Mouse (Mus musculus) brain, embryonic 18.5 days (tissue): ENCODE results near the gene Snx29.
"Not testable (repeated sequence)": the region's sequence is repeated elsewhere in the genome, so short reads cannot be mapped to it uniquely, and the experiment has no call there.

Experiments used
- DNase-seq: peaks from one replicate; pipeline ENCODE4 v3.0.0-alpha.2; 2012; ENCODE audit warnings: low read depth, low spot score

Snx29 gene

DNA sequence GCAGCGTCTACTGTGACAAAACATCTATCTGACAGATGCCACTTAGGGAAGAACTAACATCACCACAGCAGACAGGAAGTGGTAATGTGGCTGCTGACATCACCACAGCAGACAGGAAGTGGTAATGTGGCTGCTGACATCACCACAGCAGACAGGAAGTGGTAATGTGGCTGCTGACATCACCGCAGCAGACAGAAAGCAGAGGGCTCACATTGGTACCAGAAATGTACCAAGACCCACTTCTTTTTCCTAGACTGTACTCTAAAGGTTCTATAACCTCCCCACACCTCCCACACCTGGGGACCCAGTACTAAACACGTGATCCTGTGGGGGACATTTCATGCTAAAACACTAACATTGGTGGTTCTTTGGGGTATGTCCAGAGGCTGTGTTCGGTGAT, 126.0 kb downstream of the Snx29 start:
- not testable (repeated sequence) for DNase-seq

- DNase-seq: no peak
These were observed 126.6 kb downstream of the Snx29 start for GRCm38 (mm10) chr16:11449344-11449743.

- no peak for DNase-seq
These were observed 127.9 kb downstream of the Snx29 start for GRCm38 (mm10) chr16:11450626-11451025.

DNA sequence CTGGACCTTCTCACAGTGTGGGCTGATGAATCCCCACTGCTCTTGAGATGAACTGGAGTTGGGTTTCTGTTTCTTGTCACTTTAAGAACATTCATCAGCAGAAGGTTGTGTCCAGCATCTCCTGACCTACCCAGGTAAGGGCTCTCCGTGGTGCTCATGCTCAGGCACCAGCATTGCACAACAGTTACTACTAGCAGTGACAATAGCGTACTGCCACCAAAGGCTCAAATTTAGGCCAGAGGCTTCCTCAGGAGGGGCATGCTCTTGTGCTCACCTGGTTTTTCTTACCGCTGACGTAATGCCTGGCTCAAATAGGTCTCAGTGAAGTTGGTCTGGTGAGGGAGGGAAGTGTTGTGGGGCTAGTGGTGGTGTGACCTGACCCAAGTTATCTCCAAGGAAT, 132.2 kb downstream of the Snx29 start:
- no peak for DNase-seq

DNA sequence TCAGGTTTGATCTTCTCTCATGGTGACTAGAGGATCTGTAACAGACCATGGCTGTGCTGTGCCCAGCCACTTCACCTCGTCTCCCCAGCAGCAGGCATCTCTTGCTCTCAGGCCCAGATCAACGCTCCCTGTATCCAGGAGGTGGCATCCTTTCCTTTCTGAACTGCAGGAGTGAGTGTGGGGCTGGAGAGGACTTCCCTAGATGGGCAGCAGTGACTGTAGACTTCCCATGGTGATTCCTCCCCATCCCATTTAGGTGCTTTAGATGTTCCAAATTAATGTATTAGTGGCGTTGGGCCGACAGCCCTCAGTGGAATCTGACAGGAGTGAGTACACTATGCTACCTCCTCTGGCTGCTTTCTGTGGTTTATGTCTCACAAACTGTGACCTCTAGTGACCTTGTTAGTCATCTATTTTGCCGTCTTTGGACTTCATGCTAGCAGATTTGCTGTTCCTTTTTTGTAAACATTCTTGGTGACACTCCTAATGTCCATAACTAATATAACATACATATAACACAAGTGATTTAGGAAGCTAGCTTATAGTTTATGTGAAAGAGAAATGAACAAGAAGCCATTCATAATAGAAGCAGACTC, 132.9 kb downstream of the Snx29 start:
- DNase-seq: no peak

- DNase-seq: no peak
These were observed 133.5 kb downstream of the Snx29 start for GRCm38 (mm10) chr16:11456141-11456645.

DNA sequence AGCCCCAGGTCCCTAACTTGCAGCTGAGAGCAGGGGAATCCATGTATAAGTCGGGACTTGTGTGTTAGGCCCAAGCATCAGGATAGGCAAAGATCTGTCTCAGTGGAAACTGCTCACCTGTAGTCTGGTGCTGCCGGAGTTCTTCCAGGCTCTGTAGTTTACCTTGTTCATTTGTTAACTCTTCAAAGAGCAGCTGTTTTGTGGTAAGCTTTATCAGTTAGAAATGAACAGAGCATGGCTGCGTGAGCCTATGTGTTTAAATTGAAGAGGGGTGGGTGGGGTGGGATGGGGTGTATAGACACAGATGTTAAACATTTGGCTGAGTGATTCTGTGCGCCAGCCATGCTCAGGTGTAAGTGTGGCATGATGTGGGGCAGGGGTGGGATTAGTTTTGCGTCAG, 134.4 kb downstream of the Snx29 start:
- DNase-seq: no peak

DNA sequence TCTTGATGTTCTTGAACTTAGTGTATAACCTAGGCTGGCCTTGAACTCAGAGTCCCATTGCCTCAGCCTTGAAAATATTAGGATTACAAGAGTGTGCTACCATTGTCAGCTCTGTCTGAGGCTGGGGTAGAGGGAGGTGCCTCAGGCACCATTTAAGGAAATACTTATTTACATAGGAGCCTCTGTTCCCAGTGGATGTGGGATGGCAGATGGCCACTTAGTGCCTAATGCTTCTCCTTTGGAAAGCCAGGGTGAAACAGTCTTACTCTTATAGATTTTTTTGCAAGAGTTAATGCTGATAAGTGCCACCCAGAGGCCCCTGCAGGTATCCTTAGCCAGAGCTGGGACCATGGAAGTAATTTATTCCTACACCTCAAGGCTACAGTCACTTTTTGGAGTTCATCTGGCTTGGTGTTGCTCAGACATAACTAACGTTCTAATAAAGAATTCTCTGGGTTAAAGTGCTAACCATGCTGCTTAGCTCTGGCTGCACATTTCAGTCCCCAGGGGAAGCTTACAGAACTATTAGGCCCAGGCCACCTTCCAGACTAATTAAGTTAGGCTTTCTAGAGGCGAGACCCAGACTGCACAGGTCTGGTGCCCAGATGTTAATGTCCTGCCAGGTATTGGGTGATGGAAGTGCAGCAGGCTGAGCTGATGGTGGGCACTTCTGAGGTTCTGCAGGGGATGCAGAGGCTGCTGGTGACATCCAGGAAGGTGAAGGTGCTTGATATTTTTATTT, 135.1 kb downstream of the Snx29 start:
- DNase-seq: no peak

- DNase-seq: no peak
These were observed 137.5 kb downstream of the Snx29 start for GRCm38 (mm10) chr16:11460210-11460609.

- no peak for DNase-seq
These were observed 138.9 kb downstream of the Snx29 start for GRCm38 (mm10) chr16:11461612-11462011.

- no peak for DNase-seq
These were observed 145.9 kb downstream of the Snx29 start for GRCm38 (mm10) chr16:11468533-11469179.

DNA sequence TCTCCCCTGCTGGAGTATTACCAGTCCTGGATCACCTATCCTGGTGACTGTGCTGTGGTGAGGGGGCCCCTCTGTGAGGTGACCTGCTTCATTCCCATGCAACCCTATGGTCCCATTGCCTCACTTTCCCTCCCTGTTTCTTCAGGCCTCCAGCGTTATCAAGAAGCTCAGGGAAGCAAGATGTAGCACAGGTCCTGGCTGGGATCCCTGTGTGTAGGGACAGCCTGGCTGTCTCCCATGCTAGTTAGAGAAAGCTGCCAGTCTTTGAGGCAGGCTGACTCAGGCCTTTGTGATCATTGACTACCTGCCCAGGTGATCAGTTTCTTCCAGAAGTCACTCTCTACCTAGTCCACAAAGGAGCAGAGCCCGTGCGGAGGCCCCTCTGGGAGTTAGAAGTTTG, 146.8 kb downstream of the Snx29 start:
- no peak for DNase-seq

DNA sequence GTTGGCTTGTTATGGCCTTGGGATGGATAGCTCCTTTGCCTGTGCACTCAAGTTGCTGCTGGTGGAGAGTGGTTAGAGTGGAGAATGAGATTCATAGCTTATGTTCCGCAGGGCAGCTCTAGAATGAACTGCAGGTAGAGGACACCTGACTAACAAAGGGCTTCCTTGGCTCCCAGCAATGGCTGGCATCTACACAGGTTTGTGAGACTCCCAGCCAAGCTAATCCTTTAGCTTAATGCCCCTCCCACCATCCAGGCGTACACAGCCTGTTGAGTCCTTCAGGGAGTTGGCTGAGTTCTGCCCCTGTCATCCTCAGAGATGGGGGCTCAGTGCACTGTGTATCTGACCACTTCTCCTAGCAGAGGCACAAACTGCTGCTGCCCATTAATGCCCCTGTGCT, 148.5 kb downstream of the Snx29 start:
- DNase-seq: no peak

DNA sequence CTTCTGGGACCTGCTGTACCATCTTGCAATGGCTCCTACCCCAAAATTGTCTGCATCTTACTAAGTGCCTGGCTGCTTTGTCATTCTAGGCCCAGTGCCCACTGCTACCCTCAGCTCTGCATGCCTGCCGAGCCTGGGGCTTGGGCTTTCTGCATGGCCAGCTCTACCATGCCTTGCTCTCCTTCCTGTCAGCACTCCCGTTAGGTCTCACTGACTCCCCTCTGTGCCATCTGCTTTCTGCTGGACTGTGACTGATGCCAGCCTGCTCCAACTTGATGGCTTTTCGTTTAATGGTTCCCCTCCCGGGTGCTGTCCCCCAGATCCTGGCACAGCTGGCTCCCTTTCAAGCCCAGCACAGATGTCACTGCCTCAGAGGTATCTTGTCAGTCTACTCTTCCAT, 150.1 kb downstream of the Snx29 start:
- no peak for DNase-seq

DNA sequence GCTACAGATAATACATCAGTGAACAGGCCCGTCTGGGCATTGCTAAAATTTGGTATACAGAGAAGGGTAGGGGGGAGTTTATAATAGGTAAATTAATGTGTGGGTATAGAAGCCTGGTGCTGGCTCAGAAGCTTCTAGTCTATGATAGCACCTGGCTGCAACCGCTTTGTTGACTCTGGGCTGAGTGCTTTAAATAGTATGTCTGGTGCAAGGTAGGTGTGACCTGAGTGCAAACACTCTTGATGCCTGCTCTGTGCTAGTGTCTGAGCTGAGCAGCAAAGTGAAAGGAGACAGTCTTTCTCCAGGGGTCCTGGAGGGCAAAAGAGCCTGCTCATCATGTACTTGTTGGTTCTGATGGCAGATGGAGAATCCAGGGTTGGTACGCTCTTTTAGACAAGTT, 150.8 kb downstream of the Snx29 start:
- no peak for DNase-seq

DNA sequence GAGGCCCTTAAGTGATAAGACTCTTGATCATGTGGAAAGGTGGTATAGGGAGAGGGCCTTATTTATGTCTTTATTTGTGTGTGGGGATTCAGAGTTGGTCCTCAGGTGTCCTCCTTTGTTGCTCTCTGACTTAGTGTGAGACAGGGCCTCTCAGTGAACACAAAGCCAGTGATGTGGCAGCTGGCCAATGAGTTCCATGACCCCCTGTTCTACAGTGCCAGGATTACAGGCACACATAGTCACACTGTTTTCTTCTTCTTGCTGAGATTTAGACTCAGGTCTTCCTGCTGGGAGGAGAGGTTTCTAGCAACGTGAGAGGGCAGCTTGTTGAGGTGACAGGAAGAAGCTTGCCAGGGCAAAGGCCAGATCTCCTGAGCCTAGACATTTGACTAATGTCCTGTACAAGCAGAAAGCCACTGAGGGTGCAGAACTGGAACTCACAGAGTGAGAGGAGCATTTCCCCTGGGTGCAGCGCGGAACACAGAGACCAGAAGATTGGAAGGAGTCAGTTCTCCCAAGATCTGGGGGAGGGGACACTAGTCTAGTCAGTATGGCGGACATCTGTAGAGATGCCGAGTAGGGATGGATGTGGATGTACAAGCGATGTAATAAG, 151.3 kb downstream of the Snx29 start:
- DNase-seq: no peak

DNA sequence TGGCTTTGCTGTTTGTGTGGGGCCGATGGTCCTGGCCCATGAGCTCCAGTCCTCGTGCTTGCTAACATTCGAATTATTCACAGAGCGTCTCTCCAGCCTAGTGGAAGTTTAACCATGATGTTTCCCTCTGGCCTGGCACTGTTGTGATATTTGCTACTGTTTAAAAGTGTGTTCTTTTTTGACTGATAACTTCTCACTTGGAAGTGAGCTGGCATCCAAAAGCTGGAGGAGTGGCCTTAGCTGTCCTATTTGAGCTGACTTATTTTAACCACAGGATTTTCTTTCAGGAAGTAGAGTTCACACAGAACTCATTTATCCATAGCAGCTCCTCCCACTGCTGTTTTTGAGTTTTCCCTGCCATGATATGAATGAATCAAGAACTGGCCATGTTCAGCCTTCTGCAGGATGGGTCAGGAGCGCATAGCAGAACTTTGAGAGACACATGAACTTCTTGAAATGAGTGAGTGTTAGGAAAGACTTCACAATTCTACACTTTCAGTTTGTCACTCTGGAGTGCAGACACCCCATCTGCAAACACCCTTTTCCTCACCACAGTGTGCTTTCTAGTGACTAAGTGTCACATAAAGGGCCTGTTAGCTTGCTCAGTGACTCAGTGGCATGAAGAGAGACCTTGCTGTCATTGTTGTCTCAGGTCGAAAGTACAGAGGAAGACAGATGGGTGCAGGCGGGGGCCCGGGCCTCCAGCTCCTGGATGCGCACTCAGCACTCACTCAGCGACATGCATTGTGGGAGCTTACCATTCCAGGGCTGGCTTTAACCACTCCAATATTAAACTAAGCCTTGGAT, 152.6 kb downstream of the Snx29 start:
- no peak for DNase-seq

DNA sequence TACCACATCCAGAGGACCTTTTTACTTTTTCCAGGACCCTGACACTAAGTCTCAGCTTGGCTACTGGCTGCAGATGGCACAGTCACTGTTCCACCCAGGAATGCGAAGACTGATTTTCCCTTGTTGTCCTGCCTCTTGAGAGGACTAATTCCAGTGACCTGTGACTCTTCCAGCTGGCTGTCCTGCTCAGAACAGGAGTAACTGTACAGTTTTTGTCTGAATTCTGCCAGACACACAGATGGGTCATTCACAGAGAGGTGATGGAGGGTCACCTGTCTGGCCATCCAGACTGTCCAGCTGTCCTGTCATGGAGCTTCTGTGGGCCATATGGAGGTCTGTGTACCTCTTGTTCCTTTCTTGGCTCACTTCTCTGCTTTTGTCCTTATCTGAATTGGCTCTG, 153.6 kb downstream of the Snx29 start:
- no peak for DNase-seq

DNA sequence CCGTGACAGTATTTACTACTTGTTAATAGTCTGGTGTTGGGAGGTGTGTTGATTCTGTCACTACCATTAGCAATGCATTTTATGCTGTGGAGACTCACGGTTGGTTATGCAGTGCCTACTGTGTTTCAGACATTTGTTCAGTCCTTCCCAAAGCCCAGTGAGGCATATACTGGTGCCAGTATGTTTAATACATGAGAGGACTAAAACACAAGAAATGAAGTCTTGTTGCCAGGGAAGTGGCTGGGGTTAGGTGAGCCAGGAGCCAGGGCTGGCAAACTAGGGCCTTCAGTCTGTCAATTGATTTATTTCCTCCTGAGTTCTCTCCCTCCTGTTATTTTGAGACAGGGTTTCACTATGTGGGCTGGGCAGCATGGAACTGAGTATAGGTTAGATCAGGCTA, 154.3 kb downstream of the Snx29 start:
- DNase-seq: no peak

GRCm38 (mm10) chr16:11477591-11477990, 154.9 kb downstream of the Snx29 start:
- no peak for DNase-seq

GRCm38 (mm10) chr16:11479605-11480004, 156.9 kb downstream of the Snx29 start:
- DNase-seq: no peak

- DNase-seq: no peak
These were observed 159.5 kb downstream of the Snx29 start for GRCm38 (mm10) chr16:11482189-11482588.
